Mouse (Mus musculus) cerebellum, adult 9-10 months (tissue): ENCODE data around the gene Nup107.
"Not testable (repeated sequence)": the region's sequence is repeated elsewhere in the genome, so short reads cannot be mapped to it uniquely, and the experiment has no call there.

Experiments
- DNase-seq: peaks from one replicate; pipeline ENCODE4 v3.0.0; 2022

The Nup107 gene

GRCm38 (mm10) chr10:117749787-117750343 lies 42.6 kb downstream of the Nup107 start:
- DNase-seq: no peak

- no peak for DNase-seq
Measured at GRCm38 (mm10) chr10:117749050-117749686, 43.3 kb downstream of the Nup107 start.

GRCm38 (mm10) chr10:117748276-117749049 lies 44.0 kb downstream of the Nup107 start:
- DNase-seq: no peak

GRCm38 (mm10) chr10:117747711-117748110 lies 44.8 kb downstream of the Nup107 start:
- DNase-seq: peak; percentile 19

- peak; percentile 94 for DNase-seq
Measured at GRCm38 (mm10) chr10:117746297-117746883, 46.1 kb downstream of the Nup107 start, which contains the start of gene Slc35e3. Gene Slc35e3, minus strand, starts transcription at chr10:117746365.

- peak; percentile 44 for DNase-seq
Measured at GRCm38 (mm10) chr10:117745570-117746296, 46.8 kb downstream of the Nup107 start.

- no peak for DNase-seq
Measured at GRCm38 (mm10) chr10:117743917-117744316, 48.6 kb downstream of the Nup107 start.

- DNase-seq: no peak
Measured at GRCm38 (mm10) chr10:117743182-117743581, 49.3 kb downstream of the Nup107 start.

- DNase-seq: no peak
Measured at GRCm38 (mm10) chr10:117742618-117743017, 49.9 kb downstream of the Nup107 start.

GRCm38 (mm10) chr10:117741698-117742475 lies 50.6 kb downstream of the Nup107 start:
- DNase-seq: no peak

- no peak for DNase-seq
Measured at GRCm38 (mm10) chr10:117740921-117741320, 51.6 kb downstream of the Nup107 start.

- no peak for DNase-seq
Measured at GRCm38 (mm10) chr10:117740171-117740570, 52.3 kb downstream of the Nup107 start.

- DNase-seq: no peak
Measured at GRCm38 (mm10) chr10:117739648-117739948, 52.9 kb downstream of the Nup107 start.

- DNase-seq: no peak
Measured at GRCm38 (mm10) chr10:117738928-117739647, 53.4 kb downstream of the Nup107 start.

- no peak for DNase-seq
Measured at GRCm38 (mm10) chr10:117738140-117738921, 54.2 kb downstream of the Nup107 start.

GRCm38 (mm10) chr10:117737498-117737897 lies 55.0 kb downstream of the Nup107 start:
- not testable (repeated sequence) for DNase-seq

- no peak for DNase-seq
Measured at GRCm38 (mm10) chr10:117737075-117737474, 55.4 kb downstream of the Nup107 start.

- DNase-seq: no peak
Measured at GRCm38 (mm10) chr10:117736573-117736972, 55.9 kb downstream of the Nup107 start.

- DNase-seq: not testable (repeated sequence)
Measured at GRCm38 (mm10) chr10:117735396-117735795, 57.1 kb downstream of the Nup107 start.

- DNase-seq: not testable (repeated sequence)
Measured at GRCm38 (mm10) chr10:117734104-117734852, 58.2 kb downstream of the Nup107 start.
